Mouse (Mus musculus): ENCODE measurements around the gene Trim38. TPM values are rescaled to one million over a fixed set of nuclear protein-coding genes. Genes with fewer than 3 reads are reported as not detected.
A peak's percentile ranks its signal among the peaks of the same experiment; 100 is the strongest.
"Not testable (repeated sequence)": the region's sequence is repeated elsewhere in the genome, so short reads cannot be mapped to it uniquely, and the experiment has no call there.

Trim38 gene
- polyA plus RNA-seq, 1 experiment from 2014 or later: not detected

- H3K4me1 ChIP-seq: peaks cover 66% of the 10 kb centered on the region
- no peaks in the 10 kb centered on the region for H3K36me3 ChIP-seq
- WGBS (ENCODE audit: insufficient replicate concordance): under 1% methylated on average over 17 of the region's 23 CpGs
- H3K4me2 ChIP-seq: peak overlapping the region; percentile 90
- peak overlapping the region; percentile 85 for H3K9ac ChIP-seq
- peak overlapping the region; percentile 99 for H3K27ac ChIP-seq
- H3K9me3 ChIP-seq (replicated peaks): no peaks in the 10 kb centered on the region
- peak; percentile 19 for ATAC-seq
- no peaks in the 10 kb centered on the region for H3K27me3 ChIP-seq (replicated peaks)
- peak overlapping the region; percentile 48 for H3K4me3 ChIP-seq
These were observed 12.4 kb upstream of the Trim38 start for GRCm38 (mm10) chr13:23757211-23757773.

- Histone ChIP-seq H3K4me1 (peaks cover 67% of the 10 kb centered on the region), H3K27me3 (replicated peaks) (no peaks in the 10 kb centered on the region)
These were observed 11.8 kb upstream of the Trim38 start for GRCm38 (mm10) chr13:23757921-23758320.

DNA sequence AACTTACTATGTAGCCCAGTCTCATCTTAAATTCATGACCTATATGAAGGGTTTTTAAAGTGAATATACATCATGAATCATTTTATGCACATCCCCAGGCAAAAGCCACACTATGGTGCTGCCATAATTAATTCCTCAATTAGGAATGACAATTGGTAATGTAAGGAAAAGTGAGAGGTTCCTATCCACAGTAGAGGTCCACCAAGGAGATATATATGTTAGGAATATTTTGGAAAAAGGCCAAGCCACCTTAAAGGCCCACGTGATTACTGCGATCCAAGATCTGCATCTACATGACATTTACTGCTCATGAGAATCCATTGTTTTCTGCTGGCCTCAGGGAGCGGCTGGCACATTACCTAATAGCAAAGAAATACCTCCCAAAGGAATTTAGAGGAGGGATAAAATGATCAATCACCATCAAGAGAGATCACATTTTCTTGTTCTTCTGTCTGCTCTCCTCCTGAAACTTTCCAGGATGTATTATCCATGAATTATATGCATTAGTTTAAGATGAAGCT lies 10.4 kb upstream of the Trim38 start:
- H3K4me3 ChIP-seq: peak overlapping the region; percentile 63; the same call in 1 of the 2 replicates
- peak overlapping the region; percentile 85 for H3K9ac ChIP-seq
- H3K9me3 ChIP-seq (replicated peaks): no peaks in the 10 kb centered on the region
- no peaks in the 10 kb centered on the region for H3K27me3 ChIP-seq (replicated peaks)
- H3K27ac ChIP-seq: peak overlapping the region; percentile 99
- no peaks in the 10 kb centered on the region for H3K36me3 ChIP-seq
- peak overlapping the region; percentile 90 for H3K4me2 ChIP-seq
- ATAC-seq: no peak
- H3K4me1 ChIP-seq: peaks cover 69% of the 10 kb centered on the region
- 86% methylated on average over 3 of the region's 3 CpGs for WGBS (ENCODE audit: insufficient replicate concordance)

More at GRCm38 (mm10) chr13:23757921-23758320, 11.8 kb upstream of the Trim38 start:
- H3K4me2 ChIP-seq: peak overlapping the region; percentile 90
- H3K27ac ChIP-seq: peak overlapping the region; percentile 99
- 36% methylated on average over 3 of the region's 3 CpGs for WGBS (ENCODE audit: insufficient replicate concordance)
- no peak for ATAC-seq
- H3K9me3 ChIP-seq (replicated peaks): no peaks in the 10 kb centered on the region
- peak overlapping the region; percentile 85 for H3K9ac ChIP-seq
- H3K4me3 ChIP-seq: peak overlapping the region; percentile 48
- no peaks in the 10 kb centered on the region for H3K36me3 ChIP-seq

- WGBS (ENCODE audit: insufficient replicate concordance): 43% methylated on average over 1 of the region's 1 CpGs
- peak overlapping the region; percentile 63 for H3K4me3 ChIP-seq
- peak overlapping the region; percentile 90 for H3K4me2 ChIP-seq
- H3K27ac ChIP-seq: peak overlapping the region; percentile 99
- H3K9ac ChIP-seq: peak overlapping the region; percentile 85
- no peaks in the 10 kb centered on the region for H3K27me3 ChIP-seq (replicated peaks)
- no peaks in the 10 kb centered on the region for H3K36me3 ChIP-seq
- H3K9me3 ChIP-seq (replicated peaks): no peaks in the 10 kb centered on the region
- H3K4me1 ChIP-seq: peaks cover 75% of the 10 kb centered on the region
- no peak for ATAC-seq
These were observed 9.8 kb upstream of the Trim38 start for GRCm38 (mm10) chr13:23759916-23760239.

- no peaks in the 10 kb centered on the region for H3K9me3 ChIP-seq (replicated peaks)
- H3K27ac ChIP-seq: peak overlapping the region; percentile 99
- under 1% methylated on average over 22 of the region's 27 CpGs for WGBS (ENCODE audit: insufficient replicate concordance)
- peak overlapping the region; percentile 85 for H3K9ac ChIP-seq
- ATAC-seq: no peak
- no peaks in the 10 kb centered on the region for H3K36me3 ChIP-seq
- no peaks in the 10 kb centered on the region for H3K27me3 ChIP-seq (replicated peaks)
- H3K4me3 ChIP-seq: peak overlapping the region; percentile 63
- peak overlapping the region; percentile 90 for H3K4me2 ChIP-seq
- peaks cover 75% of the 10 kb centered on the region for H3K4me1 ChIP-seq
These were observed 9.3 kb upstream of the Trim38 start for GRCm38 (mm10) chr13:23760240-23760971.

DNA sequence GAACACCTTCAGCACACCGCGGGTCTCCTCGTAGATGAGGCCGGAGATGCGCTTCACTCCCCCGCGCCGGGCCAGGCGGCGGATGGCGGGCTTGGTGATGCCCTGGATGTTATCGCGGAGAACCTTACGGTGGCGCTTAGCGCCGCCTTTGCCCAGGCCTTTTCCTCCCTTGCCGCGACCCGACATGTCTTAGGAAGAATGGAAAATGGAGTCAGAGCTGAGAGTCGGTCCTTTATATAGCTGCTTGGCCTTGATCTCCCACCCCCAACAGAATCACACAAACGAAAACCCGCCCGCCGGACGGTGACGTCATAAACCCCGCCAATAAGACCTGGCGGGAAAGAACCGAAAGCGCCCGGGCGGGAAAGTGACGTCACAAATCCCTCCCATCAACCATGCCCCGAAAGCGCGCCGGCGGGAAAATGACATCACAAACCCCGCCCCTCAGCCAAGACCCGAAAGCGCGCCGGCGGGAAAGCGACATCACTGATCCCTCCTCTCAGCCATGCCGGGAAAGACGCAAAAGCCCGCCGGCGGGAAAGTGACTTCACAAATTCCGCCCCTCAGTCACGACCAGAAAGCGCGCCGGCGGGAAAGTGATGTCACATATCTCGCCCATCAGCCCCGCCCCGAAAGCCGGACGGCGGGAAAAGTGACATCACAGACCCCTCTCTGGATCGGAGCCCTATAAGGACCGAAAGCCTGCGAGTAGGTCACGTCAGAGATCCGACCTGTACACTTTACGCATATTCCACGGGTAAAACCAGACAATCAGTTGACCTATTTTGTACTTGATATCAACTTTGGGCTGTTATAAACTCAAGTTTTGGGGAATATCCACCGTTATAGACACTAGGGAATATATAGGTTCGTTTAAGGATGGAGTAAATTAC lies 8.5 kb upstream of the Trim38 start, which contains the start of gene Hist1h4a:
Gene Hist1h4a, minus strand, starts transcription at position 259 of the 893 bp plus-strand sequence.
- H3K4me2 ChIP-seq: peak within 1 kb of the TSS; percentile 90
- H3K9me3 ChIP-seq (replicated peaks): no peaks in the 10 kb centered on the region
- under 1% methylated on average over 69 of the region's 72 CpGs for WGBS (ENCODE audit: insufficient replicate concordance)
- peaks cover 73% of the 10 kb centered on the region for H3K4me1 ChIP-seq
- peak within 1 kb of the TSS; percentile 63 for H3K4me3 ChIP-seq
- peak; percentile 64 for ATAC-seq
- peak within 1 kb of the TSS; percentile 99 for H3K27ac ChIP-seq
- H3K36me3 ChIP-seq: no peaks in the 10 kb centered on the region
- H3K27me3 ChIP-seq (replicated peaks): no peaks in the 10 kb centered on the region
- H3K9ac ChIP-seq: peak within 1 kb of the TSS; percentile 92

DNA sequence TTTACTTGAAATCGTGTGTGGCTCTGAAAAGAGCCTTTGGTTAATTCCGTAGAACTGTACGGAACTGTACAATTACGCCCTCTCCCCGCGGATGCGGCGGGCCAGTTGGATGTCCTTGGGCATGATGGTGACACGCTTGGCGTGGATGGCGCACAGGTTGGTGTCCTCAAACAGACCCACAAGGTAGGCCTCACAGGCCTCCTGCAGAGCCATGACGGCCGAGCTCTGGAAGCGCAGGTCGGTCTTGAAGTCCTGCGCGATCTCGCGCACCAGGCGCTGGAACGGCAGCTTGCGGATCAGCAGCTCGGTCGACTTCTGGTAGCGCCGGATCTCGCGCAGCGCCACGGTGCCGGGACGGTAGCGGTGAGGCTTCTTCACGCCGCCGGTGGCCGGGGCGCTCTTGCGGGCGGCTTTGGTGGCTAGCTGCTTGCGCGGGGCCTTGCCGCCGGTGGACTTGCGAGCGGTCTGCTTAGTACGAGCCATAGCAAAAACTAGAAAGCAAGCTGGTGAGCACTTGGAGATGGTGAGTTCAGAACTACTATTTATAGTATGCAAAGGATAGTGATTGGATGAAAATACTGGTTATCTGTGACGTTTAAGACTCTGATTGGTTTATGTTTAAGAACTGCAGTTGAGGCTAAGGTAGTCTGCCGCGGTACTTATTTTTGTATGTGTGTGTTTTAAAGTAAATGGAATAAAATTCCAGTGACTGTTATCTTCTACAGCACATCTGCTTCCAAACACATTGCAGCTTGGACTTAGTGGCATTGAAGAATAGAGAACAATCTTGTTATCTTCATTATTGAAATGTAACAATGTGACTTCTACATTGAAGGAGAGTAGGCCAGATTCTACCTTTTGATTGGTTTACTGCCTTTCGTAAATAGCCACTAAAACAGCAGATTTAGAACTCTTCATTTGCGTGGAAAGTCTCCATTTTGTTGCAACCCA lies 7.6 kb upstream of the Trim38 start, which contains the start of gene Hist1h3a:
Gene Hist1h3a, minus strand, starts transcription at position 516 of the 951 bp plus-strand sequence.
- Histone ChIP-seq H3K4me1 (peaks cover 79% of the 10 kb centered on the region), H3K9ac (peak within 1 kb of the TSS; percentile 92), H3K4me3 (peak within 1 kb of the TSS; percentile 63), H3K4me2 (peak within 1 kb of the TSS; percentile 90), H3K27ac (peak within 1 kb of the TSS; percentile 99)
- not testable (repeated sequence) for H3K36me3 ChIP-seq; H3K27me3 ChIP-seq (replicated peaks); H3K9me3 ChIP-seq (replicated peaks)
- ATAC-seq: peak; percentile 59
- under 1% methylated on average over 32 of the region's 52 CpGs for WGBS (ENCODE audit: insufficient replicate concordance)

DNA sequence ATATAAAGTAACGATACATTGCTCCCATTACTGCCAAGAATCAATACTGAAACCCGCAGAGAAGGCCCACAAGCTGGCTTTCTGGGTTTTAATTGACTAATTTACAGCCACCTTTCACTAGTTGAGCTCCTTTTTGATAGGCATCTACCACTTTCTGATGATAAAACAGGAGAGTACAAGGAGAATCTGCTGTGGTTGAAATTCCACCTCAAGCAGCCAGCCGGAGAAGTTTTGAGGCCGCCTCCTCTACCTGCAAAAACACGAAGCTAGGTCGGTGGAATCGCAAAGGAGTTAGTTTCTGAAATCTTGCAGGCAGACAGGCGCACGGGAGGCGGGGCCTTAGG lies 6.5 kb upstream of the Trim38 start:
- peak overlapping the region; percentile 99 for H3K27ac ChIP-seq
- H3K9ac ChIP-seq: peak overlapping the region; percentile 92
- no peaks in the 10 kb centered on the region for H3K9me3 ChIP-seq (replicated peaks)
- peak overlapping the region; percentile 63 for H3K4me3 ChIP-seq
- no peak for ATAC-seq
- no peaks in the 10 kb centered on the region for H3K27me3 ChIP-seq (replicated peaks)
- under 1% methylated on average over 10 of the region's 10 CpGs for WGBS (ENCODE audit: insufficient replicate concordance)
- peak overlapping the region; percentile 90 for H3K4me2 ChIP-seq
- H3K4me1 ChIP-seq: peaks cover 68% of the 10 kb centered on the region
- no peaks in the 10 kb centered on the region for H3K36me3 ChIP-seq

DNA sequence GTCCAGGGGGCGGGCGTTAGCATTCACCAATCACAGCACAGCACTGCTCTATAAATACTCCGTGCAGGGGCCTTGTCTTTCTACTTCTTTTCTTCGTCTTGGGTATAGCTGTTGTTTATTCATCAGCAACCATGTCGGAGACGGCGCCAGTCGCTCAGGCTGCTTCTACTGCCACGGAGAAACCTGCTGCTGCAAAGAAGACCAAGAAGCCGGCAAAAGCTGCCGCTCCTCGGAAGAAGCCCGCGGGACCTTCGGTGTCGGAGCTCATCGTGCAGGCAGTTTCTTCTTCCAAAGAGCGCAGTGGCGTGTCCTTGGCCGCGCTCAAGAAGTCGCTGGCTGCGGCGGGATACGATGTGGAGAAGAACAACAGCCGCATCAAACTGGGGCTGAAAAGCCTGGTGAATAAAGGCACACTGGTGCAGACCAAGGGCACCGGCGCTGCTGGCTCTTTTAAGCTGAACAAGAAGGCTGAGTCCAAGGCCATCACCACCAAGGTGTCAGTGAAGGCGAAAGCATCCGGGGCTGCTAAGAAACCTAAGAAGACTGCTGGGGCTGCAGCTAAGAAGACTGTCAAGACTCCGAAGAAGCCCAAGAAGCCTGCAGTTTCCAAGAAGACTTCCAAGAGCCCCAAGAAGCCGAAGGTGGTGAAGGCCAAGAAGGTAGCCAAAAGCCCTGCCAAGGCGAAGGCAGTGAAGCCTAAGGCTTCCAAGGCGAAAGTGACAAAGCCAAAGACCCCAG lies 6.0 kb upstream of the Trim38 start, which contains the start of gene Hist1h1a:
Gene Hist1h1a, plus strand, starts transcription at position 81 of the 738 bp plus-strand sequence.
- Histone ChIP-seq H3K27me3 (replicated peaks) (no peaks in the 10 kb centered on the region), H3K9ac (peak within 1 kb of the TSS; percentile 92), H3K4me1 (peaks cover 65% of the 10 kb centered on the region), H3K4me2 (peak within 1 kb of the TSS; percentile 90), H3K9me3 (replicated peaks) (no peaks in the 10 kb centered on the region), H3K4me3 (peak within 1 kb of the TSS; percentile 63), H3K27ac (peak within 1 kb of the TSS; percentile 99), H3K36me3 (no peaks in the 10 kb centered on the region)
- 2% methylated on average over 34 of the region's 34 CpGs for WGBS (ENCODE audit: insufficient replicate concordance)
- ATAC-seq: peak; percentile 47

DNA sequence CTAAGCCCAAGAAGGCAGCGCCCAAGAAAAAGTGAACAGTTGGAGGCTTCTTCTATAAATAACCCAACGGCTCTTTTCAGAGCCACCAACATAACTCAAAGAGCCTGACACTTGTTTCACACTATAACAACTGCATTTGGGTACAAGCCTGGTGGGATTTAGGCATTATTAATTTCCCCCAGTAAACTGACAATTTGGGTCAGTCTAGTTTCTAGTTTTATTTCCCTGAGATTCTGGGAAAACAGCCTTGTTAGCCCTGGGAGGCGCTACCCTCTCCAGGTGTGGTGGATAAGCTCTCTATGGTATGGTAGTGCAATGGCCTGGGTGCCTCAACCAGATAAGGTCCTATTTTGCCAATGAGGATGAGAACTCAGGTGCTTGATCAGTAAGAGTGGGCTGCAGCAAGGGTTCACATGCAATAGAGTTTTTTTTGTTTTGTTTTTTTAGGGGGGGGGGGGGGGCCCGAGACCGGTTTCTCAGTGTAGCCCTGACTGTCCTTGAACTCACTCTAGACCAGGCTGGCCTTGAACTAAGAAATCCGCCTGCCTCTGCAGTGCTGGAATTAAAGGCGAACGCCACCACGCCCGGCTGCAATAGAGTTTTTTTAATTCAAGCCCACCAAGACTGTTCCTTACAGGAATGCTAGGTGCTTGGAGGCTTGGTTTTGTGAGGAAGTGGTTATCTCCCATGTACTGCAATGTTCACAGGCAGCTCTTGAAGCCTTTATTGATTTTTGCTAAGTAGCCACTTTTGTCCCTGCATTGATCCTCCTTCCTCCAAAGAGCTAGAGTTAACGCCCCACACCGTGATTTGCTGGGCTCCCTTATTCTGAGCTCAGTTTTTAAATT lies 5.2 kb upstream of the Trim38 start:
- peak overlapping the region; percentile 92 for H3K9ac ChIP-seq
- H3K9me3 ChIP-seq (replicated peaks): no peaks in the 10 kb centered on the region
- WGBS (ENCODE audit: insufficient replicate concordance): 20% methylated on average over 12 of the region's 12 CpGs
- H3K4me3 ChIP-seq: peak overlapping the region; percentile 63
- no peaks in the 10 kb centered on the region for H3K27me3 ChIP-seq (replicated peaks)
- H3K27ac ChIP-seq: peak overlapping the region; percentile 99
- peaks cover 62% of the 10 kb centered on the region for H3K4me1 ChIP-seq
- peak; percentile 44 for ATAC-seq
- H3K4me2 ChIP-seq: peak overlapping the region; percentile 90
- no peaks in the 10 kb centered on the region for H3K36me3 ChIP-seq
